Mouse (Mus musculus) testis, adult 2 months (tissue): Measurements from ENCODE around the gene Ankzf1.

Source experiments
- CTCF ChIP-seq: fragments of 200-500 bp; IDR thresholded peaks from 2 replicates; pipeline ENCODE4 v1.5.1; 2012; ENCODE audit warnings: low read depth, mild to moderate bottlenecking, inconsistent platforms, low read length, moderate library complexity; ENCODE audit not compliant: control insufficient read depth, insufficient read depth, insufficient replicate concordance
- POLR2A ChIP-seq: fragments of 200-500 bp; IDR thresholded peaks from 2 replicates; pipeline ENCODE4 v1.6.1; 2012; ENCODE audit warnings: low read depth, mild to moderate bottlenecking, inconsistent platforms, low read length, moderate library complexity; ENCODE audit not compliant: control insufficient read depth

- TF ChIP-seq POLR2A: no peak
- TF ChIP-seq CTCF: no peak
Measured at GRCm38 (mm10) chr1:75179334-75180104, 12.4 kb upstream of the Ankzf1 start.
